Mouse (Mus musculus) spleen, adult 10 weeks (tissue): Measurements from ENCODE around the gene Hmgb3. TPM values are rescaled to one million over a fixed set of nuclear protein-coding genes. Genes with fewer than 3 reads are reported as not detected.

Experiments used
- polyA plus RNA-seq: library from polyadenylated mRNA; stranded (reverse); fragments of 350-450 nt; fragmentation: Illumina TruSeq; extraction: RNeasy Lipid Tissue Mini Kit (QIAGEN cat#74804); gene quantifications from one replicate; pipeline ENCODE4 v1.2.3, GENCODE M21; 2015; ENCODE audit warnings: low replicate concordance; ENCODE audit not compliant: insufficient read depth

Gene Hmgb3
- 32.9 TPM for polyA plus RNA-seq

GRCm38 (mm10) chrX:71555415-71556114 lies at the start of gene Hmgb3:
Gene Hmgb3, plus strand, starts transcription at chrX:71555918.

Other genes starting within 250 kb of the Hmgb3 start
- gene Mtmr1, start 191.2 kb upstream of the Hmgb3 start, polyA plus RNA-seq = 54.2 TPM
- gene Cd99l2, start 63.1 kb upstream of the Hmgb3 start, polyA plus RNA-seq = 14.5 TPM
- not detected for gene Gpr50, start 107.7 kb downstream of the Hmgb3 start, polyA plus RNA-seq